Mouse (Mus musculus): Measurements from ENCODE around the gene Cntnap2. TPM values are rescaled to one million over a fixed set of nuclear protein-coding genes. Genes with fewer than 3 reads are reported as not detected.

The Cntnap2 gene
- total and polyA plus RNA-seq, 3 experiments = 0.30 to 0.79 (median 0.44) TPM

- no peak overlapping the region for H3K4me2 ChIP-seq (ENCODE audit: insufficient read depth, low read depth, poor library complexity, severe bottlenecking)
- H3K36me3 ChIP-seq (replicated peaks in 1 of 2; ENCODE audit: control insufficient read depth in 1 of 2, insufficient read depth in 1 of 2, low read length in 1 of 2) = no peaks in the 10 kb centered on the region
- H3K9me3 ChIP-seq (replicated peaks; ENCODE audit: low read length) = no peaks in the 10 kb centered on the region
- no peak overlapping the region for H3K4me3 ChIP-seq (replicated peaks in 1 of 3; ENCODE audit: low read depth in 2 of 3, low read length in 2 of 3, poor library complexity in 1 of 3)
- no peaks in the 10 kb centered on the region for H3K79me2 ChIP-seq (replicated peaks; ENCODE audit: control insufficient read depth, extremely low read depth, insufficient read depth, poor library complexity, severe bottlenecking)
- in situ Hi-C loops (cut with MboI; ENCODE audit: low pct_ligation_motif_present, low pct_unique_long_range_greater_than_20kb, low sequenced_read_pairs) = no loop called here
- H3K27me3 ChIP-seq (replicated peaks) = no peaks in the 10 kb centered on the region
- DNase-seq (ENCODE audit: extremely low read depth) = no peak
- dilution Hi-C loops (cut with MboI; ENCODE audit: extremely low pct_ligation_motif_present, extremely low pct_unique_long_range_greater_than_20kb, low sequenced_read_pairs) = no loop called here
- H3K4me1 ChIP-seq (ENCODE audit: control insufficient read depth in 1 of 2, insufficient read depth in 2 of 2) = peaks cover 0 to 5% of the 10 kb centered on the region in 2 experiments; a peak in 2 of 4 replicates
- no peak overlapping the region for H3K9ac ChIP-seq (ENCODE audit: insufficient read depth, low read depth)
- no peak for TF ChIP-seq ETS1 (conservative IDR thresholded peaks at IDR 0.05; ENCODE audit: low read depth, low read length)
- H3K27ac ChIP-seq (ENCODE audit: insufficient read depth, low read depth) = no peak overlapping the region
Measured at GRCm38 (mm10) chr6:47244642-47245041, 2185.5 kb downstream of the Cntnap2 start.

DNA sequence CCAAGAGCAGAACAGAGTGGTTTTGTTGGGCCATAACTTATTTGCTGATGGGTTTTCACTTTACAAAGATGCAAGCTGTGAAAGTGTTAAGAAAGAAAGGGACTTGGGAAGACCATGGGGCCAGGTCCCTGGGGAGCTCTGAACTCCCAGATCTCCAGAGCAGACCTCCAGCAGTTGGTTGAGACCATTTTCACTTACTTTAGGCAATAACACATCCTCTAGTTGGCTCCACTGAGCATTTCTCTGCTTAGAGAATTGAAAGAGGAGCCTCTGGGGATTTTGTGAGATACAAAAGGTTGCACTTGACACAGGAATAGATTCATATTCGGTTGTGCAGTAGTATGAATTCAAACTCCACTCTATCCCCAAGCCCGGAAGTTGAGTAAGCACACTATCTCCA is 2196.1 kb downstream of the Cntnap2 start:
- no peaks in the 10 kb centered on the region for H3K36me3 ChIP-seq (replicated peaks in 1 of 2; ENCODE audit: control insufficient read depth in 1 of 2, insufficient read depth in 1 of 2, low read length in 1 of 2)
- no peak overlapping the region for H3K4me3 ChIP-seq (replicated peaks in 1 of 3; ENCODE audit: low read depth in 2 of 3, low read length in 2 of 3, poor library complexity in 1 of 3)
- no peaks in the 10 kb centered on the region for H3K79me2 ChIP-seq (replicated peaks; ENCODE audit: control insufficient read depth, extremely low read depth, insufficient read depth, poor library complexity, severe bottlenecking)
- H3K9me3 ChIP-seq (replicated peaks; ENCODE audit: low read length) = no peaks in the 10 kb centered on the region
- H3K9ac ChIP-seq (ENCODE audit: insufficient read depth, low read depth) = no peak overlapping the region
- no peak overlapping the region for H3K4me2 ChIP-seq (ENCODE audit: insufficient read depth, low read depth, poor library complexity, severe bottlenecking)
- no peak overlapping the region for H3K27ac ChIP-seq (ENCODE audit: insufficient read depth, low read depth)
- 0 out of 2 replicates have a peak, but pooled peaks have one; percentile 6 for TF ChIP-seq IRF4 (IDR thresholded peaks at IDR 0.05; ENCODE audit: low read depth, low read length)
- TF ChIP-seq POLR2A (IDR thresholded peaks at IDR 0.05; ENCODE audit: low read depth, low read length) = no peak
- TF ChIP-seq CTCF (conservative IDR thresholded peaks at IDR 0.05 in 1 of 2, IDR thresholded peaks at IDR 0.05 in 1 of 2; ENCODE audit: low read depth in 2 of 2, low read length in 2 of 2) = peak in 1 of 2 experiments; percentile 56; a peak in 2 of 4 replicates
- no peak for TF ChIP-seq JUND (conservative IDR thresholded peaks at IDR 0.05; ENCODE audit: low read depth, low read length)
- dilution Hi-C loops (cut with MboI; ENCODE audit: extremely low pct_ligation_motif_present, extremely low pct_unique_long_range_greater_than_20kb, low sequenced_read_pairs) = no loop called here
- no peak for DNase-seq (ENCODE audit: extremely low read depth)
- H3K4me1 ChIP-seq (ENCODE audit: control insufficient read depth in 1 of 2, insufficient read depth in 2 of 2) = peaks cover 0 to 15% of the 10 kb centered on the region in 2 experiments; a peak in 2 of 4 replicates
- H3K27me3 ChIP-seq (replicated peaks) = no peaks in the 10 kb centered on the region
- in situ Hi-C loops (cut with MboI; ENCODE audit: low pct_ligation_motif_present, low pct_unique_long_range_greater_than_20kb, low sequenced_read_pairs) = no loop called here

GRCm38 (mm10) chr6:47256227-47256887 is 2197.2 kb downstream of the Cntnap2 start:
- Histone ChIP-seq H3K4me1 (ENCODE audit: control insufficient read depth in 1 of 2, insufficient read depth in 2 of 2) (peaks cover 0 to 23% of the 10 kb centered on the region in 2 experiments; a peak in 2 of 4 replicates), H3K27me3 (replicated peaks) (no peaks in the 10 kb centered on the region), H3K27ac (ENCODE audit: insufficient read depth, low read depth) (no peak overlapping the region), H3K4me3 (replicated peaks in 1 of 3; ENCODE audit: low read depth in 2 of 3, low read length in 2 of 3, poor library complexity in 1 of 3) (no peak overlapping the region), H3K79me2 (replicated peaks; ENCODE audit: control insufficient read depth, extremely low read depth, insufficient read depth, poor library complexity, severe bottlenecking) (no peaks in the 10 kb centered on the region), H3K9ac (ENCODE audit: insufficient read depth, low read depth) (no peak overlapping the region), H3K36me3 (replicated peaks in 1 of 2; ENCODE audit: control insufficient read depth in 1 of 2, insufficient read depth in 1 of 2, low read length in 1 of 2) (no peaks in the 10 kb centered on the region), H3K4me2 (ENCODE audit: insufficient read depth, low read depth, poor library complexity, severe bottlenecking) (no peak overlapping the region), H3K9me3 (replicated peaks; ENCODE audit: low read length) (no peaks in the 10 kb centered on the region)
- no peak for DNase-seq (ENCODE audit: extremely low read depth)
- no peak for TF ChIP-seq ELF1 (IDR thresholded peaks at IDR 0.05; ENCODE audit: low read depth, low read length)
- in situ Hi-C loops (cut with MboI; ENCODE audit: low pct_ligation_motif_present, low pct_unique_long_range_greater_than_20kb, low sequenced_read_pairs) (no loop called here), dilution Hi-C loops (cut with MboI; ENCODE audit: extremely low pct_ligation_motif_present, extremely low pct_unique_long_range_greater_than_20kb, low sequenced_read_pairs) (no loop called here)
